Mouse (Mus musculus) c-Kit-negative CD71-positive TER-119-positive erythroid progenitor cells, embryonic 14.5 days (primary cell): ENCODE results near the gene Traf3.

Source experiments
- DNase-seq: peaks from one replicate; pipeline ENCODE4 v3.0.0-alpha.2; 2013; ENCODE audit warnings: low read depth, low spot score

Gene Traf3

DNA sequence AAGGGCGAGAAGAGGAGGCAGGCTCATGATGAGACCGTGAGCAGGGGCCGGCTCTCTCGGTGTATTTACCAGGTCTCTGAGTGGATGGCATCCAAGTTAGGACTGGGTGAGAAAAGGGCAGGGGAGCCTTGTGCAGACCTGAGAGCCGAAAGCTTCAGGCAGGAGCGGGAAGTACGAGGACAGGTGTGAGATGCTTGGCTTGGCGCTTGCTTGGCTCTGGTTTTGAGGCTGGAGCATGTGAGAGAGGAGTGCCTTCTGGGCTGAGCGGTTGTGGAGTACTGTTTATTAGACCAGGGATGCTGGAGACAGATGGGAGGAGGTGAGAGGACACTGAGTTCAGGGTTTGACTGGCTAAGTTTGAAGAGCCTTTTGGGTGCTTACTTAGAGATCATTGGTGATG is 27.2 kb downstream of the Traf3 start:
- no peak for DNase-seq

- no peak for DNase-seq
Observed at GRCm38 (mm10) chr12:111196548-111196947, 30.4 kb downstream of the Traf3 start.

GRCm38 (mm10) chr12:111203076-111203475 is 36.9 kb downstream of the Traf3 start:
- no peak for DNase-seq

- DNase-seq: no peak
Observed at GRCm38 (mm10) chr12:111203945-111204344, 37.8 kb downstream of the Traf3 start.

DNA sequence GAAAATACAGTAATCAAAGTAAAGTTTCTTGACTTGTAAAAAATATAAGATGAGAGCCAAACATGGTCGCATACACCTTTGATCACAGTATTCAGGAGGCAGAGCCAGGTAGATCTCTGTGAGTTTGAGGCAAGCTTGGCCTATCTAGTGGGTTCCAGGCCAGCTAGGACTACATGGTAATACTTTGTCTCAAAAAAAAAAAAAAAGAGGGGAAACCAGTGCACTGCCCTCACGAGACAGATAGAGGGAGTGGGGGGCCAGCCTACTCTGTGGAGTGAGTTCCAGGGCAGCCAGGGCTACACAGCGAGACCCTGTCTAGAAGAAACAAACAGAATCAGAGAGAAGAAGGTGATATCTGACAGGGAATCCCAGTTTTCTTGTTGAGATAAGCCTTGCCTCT is 41.5 kb downstream of the Traf3 start:
- DNase-seq: no peak

- DNase-seq: no peak
Observed at GRCm38 (mm10) chr12:111211729-111212128, 45.6 kb downstream of the Traf3 start.

GRCm38 (mm10) chr12:111218867-111219266 is 52.7 kb downstream of the Traf3 start:
- DNase-seq: no peak

- no peak for DNase-seq
Observed at GRCm38 (mm10) chr12:111225197-111225780, 59.1 kb downstream of the Traf3 start.

GRCm38 (mm10) chr12:111227410-111227809 is 61.2 kb downstream of the Traf3 start:
- no peak for DNase-seq

DNA sequence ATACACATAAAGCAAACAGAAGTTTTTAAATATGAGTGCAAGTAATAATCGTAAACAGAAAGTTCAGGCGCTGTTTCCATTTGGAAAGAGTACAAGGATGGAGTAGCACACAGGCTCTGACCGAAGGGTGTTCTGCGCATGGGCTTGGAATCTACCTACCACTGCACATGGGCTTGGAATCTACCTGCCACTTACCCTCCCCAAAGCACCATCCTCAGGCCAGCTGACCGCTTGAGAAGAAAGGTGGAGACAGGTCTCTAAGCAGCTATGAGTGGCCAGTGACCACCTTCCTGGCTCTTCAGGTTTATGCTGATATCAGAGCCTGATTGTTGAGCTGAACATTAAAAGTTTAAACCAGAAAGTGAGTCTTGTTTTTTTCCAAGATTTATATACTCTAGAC is 62.3 kb downstream of the Traf3 start:
- no peak for DNase-seq

DNA sequence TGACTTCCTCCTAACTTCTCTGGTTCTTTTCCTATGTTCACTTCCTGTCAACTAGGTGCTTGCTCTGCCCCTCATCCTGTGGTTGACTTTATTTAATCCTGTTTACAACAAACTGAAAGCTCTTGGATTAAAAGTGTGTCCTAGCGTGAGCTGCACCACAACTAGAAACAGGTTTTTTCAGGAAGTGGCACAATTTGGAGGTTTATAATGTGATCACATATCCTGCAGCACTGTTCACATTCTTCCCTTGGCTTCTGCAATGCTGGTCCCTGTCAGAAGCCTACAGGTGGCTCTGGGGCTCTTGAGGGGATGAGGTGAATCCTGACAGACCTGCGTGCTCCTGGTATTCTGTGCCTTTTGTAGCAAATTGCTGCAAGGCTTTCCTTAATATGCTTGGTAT is 64.6 kb downstream of the Traf3 start:
- no peak for DNase-seq

DNA sequence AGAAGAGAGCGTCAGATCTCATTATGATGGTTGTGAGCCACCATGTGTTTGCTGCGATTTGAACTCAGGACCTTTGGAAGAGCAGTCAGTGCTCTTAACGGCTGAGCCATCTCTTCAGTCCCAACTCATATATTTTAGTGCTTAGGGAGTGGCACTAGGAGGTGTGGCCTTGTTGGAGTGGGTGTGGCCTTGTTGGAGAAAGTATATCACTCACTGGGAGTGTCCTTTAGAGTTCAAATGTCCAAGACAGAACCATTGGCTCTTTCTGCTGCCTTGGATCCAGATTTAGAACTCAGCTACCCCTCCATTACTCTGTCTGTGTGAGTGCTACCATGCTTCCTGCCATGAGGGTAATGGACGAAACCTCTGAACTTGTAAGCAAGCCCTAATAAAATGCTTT is 67.6 kb downstream of the Traf3 start:
- no peak for DNase-seq

DNA sequence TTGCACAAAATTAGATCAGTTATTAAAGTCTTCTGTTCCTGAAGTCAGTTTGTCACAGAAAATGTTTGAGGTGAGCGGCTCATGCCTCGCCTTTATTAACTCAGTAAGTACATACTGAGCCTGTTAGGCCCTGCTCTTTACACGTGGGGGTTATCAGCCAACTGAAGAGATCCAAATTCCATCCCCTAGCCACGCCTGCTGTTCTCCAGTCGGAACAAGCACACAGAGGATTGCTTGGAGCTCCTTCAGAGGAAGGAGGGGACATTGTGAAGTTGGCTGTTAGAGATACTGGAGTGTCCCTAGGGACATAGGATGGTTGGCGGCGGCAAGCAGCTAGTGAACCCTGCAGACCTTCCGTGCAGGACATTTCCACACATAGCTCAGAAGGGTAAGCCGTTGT is 68.2 kb downstream of the Traf3 start:
- no peak for DNase-seq

- DNase-seq: no peak
Observed at GRCm38 (mm10) chr12:111235631-111236030, 69.5 kb downstream of the Traf3 start.

DNA sequence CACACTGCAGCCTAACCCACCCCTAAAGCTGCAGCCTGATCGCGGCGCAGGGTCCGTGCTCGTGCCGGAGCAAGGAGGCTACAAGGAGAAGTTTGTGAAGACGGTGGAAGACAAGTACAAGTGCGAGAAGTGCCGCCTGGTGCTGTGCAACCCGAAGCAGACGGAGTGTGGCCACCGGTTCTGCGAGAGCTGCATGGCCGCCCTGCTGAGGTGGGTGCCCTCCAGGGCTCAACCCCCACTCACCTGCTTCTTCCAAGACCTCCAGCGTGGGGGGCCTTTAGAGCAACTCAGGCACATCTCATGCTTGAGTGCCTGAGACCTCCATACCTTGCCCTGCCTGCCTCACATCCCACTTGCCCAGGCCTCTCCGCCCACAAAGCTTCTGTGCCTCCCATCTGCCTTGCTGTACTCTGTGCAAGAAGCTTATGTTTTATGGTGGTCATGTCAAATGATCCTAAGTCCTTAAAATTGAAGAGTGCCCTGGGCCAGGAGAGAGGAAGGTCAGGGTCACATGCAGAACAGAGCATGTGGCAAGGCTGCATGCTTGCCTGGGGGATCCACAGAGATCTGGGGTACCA is 71.5 kb downstream of the Traf3 start:
- DNase-seq: no peak

DNA sequence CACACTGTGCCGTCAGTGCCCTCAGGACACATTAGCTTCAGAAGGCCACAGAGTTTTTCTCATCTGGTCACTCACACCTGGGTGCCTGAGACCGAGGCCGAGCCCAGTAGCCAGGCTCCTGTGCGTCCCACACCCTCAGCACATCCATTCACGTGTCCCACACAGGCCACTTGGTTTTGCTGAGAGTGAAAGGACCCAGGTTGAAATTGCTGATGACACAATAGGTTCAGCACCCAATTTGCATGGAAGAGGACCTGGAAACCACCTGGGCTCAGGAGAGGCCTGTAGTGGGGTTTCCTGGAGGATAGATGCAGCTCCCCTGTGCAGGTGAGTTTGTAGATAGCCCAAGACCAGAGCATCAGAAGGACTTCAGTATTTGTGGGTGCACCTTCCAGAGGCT is 72.2 kb downstream of the Traf3 start:
- no peak for DNase-seq

DNA sequence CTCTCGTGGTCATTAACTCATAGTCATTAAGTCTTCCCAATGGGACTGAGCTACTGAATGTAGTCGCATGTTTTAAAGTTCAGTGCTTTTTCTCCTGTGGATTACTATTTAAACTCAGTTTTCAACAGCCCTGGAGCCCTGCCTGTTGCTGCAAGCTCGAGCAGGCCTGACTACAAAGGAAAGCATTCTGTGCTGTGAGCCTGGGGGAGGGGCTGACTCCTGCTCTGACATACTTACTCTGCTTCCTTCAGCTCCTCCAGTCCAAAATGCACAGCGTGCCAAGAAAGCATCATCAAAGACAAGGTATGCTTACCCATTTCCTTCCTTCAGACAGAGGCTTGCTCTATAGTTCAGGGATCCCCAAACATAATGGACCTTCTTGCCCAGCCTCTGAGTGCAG is 72.6 kb downstream of the Traf3 start:
- DNase-seq: no peak

GRCm38 (mm10) chr12:111239930-111240329 is 73.8 kb downstream of the Traf3 start:
- no peak for DNase-seq

DNA sequence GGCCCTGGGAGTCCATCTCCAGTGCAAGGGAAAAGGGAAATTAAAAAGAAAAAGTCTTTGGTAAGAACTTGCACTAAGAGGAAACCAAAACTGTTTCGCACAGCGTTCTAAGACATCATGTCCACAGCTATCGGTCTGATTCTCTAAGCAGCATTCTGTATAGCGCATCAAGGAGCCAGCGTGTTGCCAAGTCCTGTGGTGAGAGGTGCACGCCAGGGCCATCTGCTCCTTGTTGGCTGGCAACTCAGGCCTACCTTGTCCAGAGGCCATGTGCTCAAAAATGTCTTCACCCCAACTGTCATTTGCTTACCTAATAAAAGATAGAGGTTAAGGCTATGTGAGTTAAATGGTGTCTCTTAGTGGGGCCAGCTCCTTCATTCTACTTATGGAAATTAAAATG is 75.7 kb downstream of the Traf3 start:
- DNase-seq: no peak

DNA sequence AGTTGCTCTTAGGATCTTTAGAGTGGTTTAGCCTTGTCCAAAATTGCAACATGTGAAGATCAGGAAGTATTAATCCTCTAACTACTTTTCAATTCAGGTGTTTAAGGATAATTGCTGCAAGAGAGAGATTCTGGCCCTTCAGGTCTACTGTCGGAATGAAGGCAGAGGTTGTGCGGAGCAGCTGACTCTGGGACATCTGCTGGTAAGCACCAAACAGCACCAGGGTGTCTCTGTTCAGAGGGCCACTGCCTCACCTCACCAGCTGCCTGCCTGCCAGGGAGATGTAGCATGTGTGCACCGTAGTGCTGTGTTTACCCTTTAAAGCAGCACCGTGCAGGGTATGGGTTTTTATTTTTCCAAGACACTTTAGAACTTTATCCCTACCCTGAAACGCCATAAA is 76.2 kb downstream of the Traf3 start:
- DNase-seq: no peak

- no peak for DNase-seq
Observed at GRCm38 (mm10) chr12:111243733-111244132, 77.6 kb downstream of the Traf3 start.

DNA sequence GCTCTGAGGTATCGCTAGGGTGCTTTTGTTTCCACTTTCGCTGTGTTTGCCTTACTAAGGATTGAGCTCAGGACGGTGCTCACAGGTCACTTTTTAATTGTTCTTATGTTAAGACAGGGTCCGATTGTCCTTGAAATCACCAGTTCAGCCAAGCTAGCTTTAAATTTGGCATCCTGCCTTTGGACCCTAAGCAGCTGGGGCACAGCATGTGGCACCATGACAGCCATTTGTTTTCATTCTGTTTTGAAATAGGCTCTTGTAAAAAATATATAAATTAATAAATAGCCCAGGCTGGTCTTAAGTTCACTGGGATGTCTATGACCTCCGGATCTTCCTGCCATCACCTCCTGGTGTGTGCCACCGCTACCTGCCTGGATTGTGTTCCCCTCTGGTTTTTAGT is 78.9 kb downstream of the Traf3 start:
- no peak for DNase-seq

GRCm38 (mm10) chr12:111246808-111247464 is 80.8 kb downstream of the Traf3 start:
- DNase-seq: no peak
